Mouse (Mus musculus): ENCODE results near the gene Sowahd. TPM values are rescaled to one million over a fixed set of nuclear protein-coding genes. Genes with fewer than 3 reads are reported as not detected.
A peak's percentile ranks its signal among the peaks of the same experiment; 100 is the strongest.

The Sowahd gene
- polyA plus RNA-seq, 1 experiment from 2014 or later: not detected

GRCm38 (mm10) chrX:37085665-37086064 is 37.0 kb downstream of the Sowahd start:
- peaks cover 11% of the 10 kb centered on the region; the same call in 1 of the 2 replicates for H3K36me3 ChIP-seq (ENCODE audit: insufficient read depth, low read length)
- H3K4me3 ChIP-seq (ENCODE audit: low read length): peak overlapping the region; percentile 66
- H3K4me1 ChIP-seq (ENCODE audit: insufficient read depth, low read length): no peaks in the 10 kb centered on the region
- 25% methylated on average over 9 of the region's 9 CpGs for WGBS
- H3K27me3 ChIP-seq (ENCODE audit: insufficient read depth, low read length): no peaks in the 10 kb centered on the region
- ATAC-seq (ENCODE audit: low FRiP score, low TSS enrichment): peak; percentile 46; the same call in 1 of the 2 replicates
- H3K9me3 ChIP-seq (ENCODE audit: low read length): no peaks in the 10 kb centered on the region
- peak overlapping the region; percentile 94 for H3K27ac ChIP-seq (ENCODE audit: low read length)
- peak overlapping the region; percentile 47 for H3K4me2 ChIP-seq (replicated peaks; ENCODE audit: low read depth, low read length)
- H3K9ac ChIP-seq (replicated peaks; ENCODE audit: low read length): peak overlapping the region; percentile 68

GRCm38 (mm10) chrX:37088778-37089177 is 40.1 kb downstream of the Sowahd start:
- WGBS: 81% methylated on average over 1 of the region's 1 CpGs
- no peak for ATAC-seq (ENCODE audit: low FRiP score, low TSS enrichment)
- Histone ChIP-seq H3K4me3 (ENCODE audit: low read length) (no peak overlapping the region), H3K27ac (ENCODE audit: low read length) (no peak overlapping the region), H3K4me1 (ENCODE audit: insufficient read depth, low read length) (no peaks in the 10 kb centered on the region), H3K4me2 (replicated peaks; ENCODE audit: low read depth, low read length) (no peak overlapping the region), H3K36me3 (ENCODE audit: insufficient read depth, low read length) (0 out of 2 replicates have a peak, but pooled peaks cover 6% of the 10 kb centered on the region), H3K9ac (replicated peaks; ENCODE audit: low read length) (no peak overlapping the region), H3K9me3 (ENCODE audit: low read length) (no peaks in the 10 kb centered on the region), H3K27me3 (ENCODE audit: insufficient read depth, low read length) (no peaks in the 10 kb centered on the region)

DNA sequence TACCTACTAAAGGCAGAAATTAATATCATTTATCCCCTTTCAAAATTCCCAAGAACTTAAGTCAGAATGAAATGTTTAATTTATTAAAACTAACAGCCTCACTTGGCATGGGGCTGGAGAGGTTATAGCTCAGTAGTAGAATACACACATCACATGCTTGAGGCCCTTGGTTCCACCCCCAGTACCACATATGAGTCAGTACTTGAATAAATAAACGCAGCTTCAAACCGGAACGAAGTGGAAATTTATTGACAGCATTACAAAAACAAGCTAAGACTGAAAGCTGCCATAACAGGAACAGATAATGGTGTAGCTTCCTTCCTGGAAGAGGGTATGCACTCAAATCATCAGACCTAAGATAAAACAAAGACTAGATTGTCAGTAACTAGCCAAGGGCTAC is 42.8 kb downstream of the Sowahd start:
- no peak for ATAC-seq (ENCODE audit: low FRiP score, low TSS enrichment)
- Histone ChIP-seq H3K4me1 (ENCODE audit: insufficient read depth, low read length) (no peaks in the 10 kb centered on the region), H3K4me3 (ENCODE audit: low read length) (no peak overlapping the region), H3K9ac (replicated peaks; ENCODE audit: low read length) (no peak overlapping the region), H3K36me3 (ENCODE audit: insufficient read depth, low read length) (0 out of 2 replicates have a peak, but pooled peaks cover 12% of the 10 kb centered on the region), H3K27me3 (ENCODE audit: insufficient read depth, low read length) (no peaks in the 10 kb centered on the region), H3K4me2 (replicated peaks; ENCODE audit: low read depth, low read length) (no peak overlapping the region), H3K9me3 (ENCODE audit: low read length) (no peaks in the 10 kb centered on the region), H3K27ac (ENCODE audit: low read length) (no peak overlapping the region)
- 84% methylated on average over 3 of the region's 3 CpGs for WGBS

GRCm38 (mm10) chrX:37095106-37095768 is 46.6 kb downstream of the Sowahd start:
- no peaks in the 10 kb centered on the region for H3K27me3 ChIP-seq (ENCODE audit: insufficient read depth, low read length)
- H3K4me3 ChIP-seq (ENCODE audit: low read length): no peak overlapping the region
- H3K4me1 ChIP-seq (ENCODE audit: insufficient read depth, low read length): no peaks in the 10 kb centered on the region
- H3K9ac ChIP-seq (replicated peaks; ENCODE audit: low read length): no peak overlapping the region
- H3K36me3 ChIP-seq (ENCODE audit: insufficient read depth, low read length): peaks cover 22% of the 10 kb centered on the region; the same call in 1 of the 2 replicates
- ATAC-seq (ENCODE audit: low FRiP score, low TSS enrichment): no peak
- no peaks in the 10 kb centered on the region for H3K9me3 ChIP-seq (ENCODE audit: low read length)
- 90% methylated on average over 11 of the region's 11 CpGs for WGBS
- H3K27ac ChIP-seq (ENCODE audit: low read length): no peak overlapping the region
- H3K4me2 ChIP-seq (replicated peaks; ENCODE audit: low read depth, low read length): no peak overlapping the region

GRCm38 (mm10) chrX:37098681-37099080 is 50.0 kb downstream of the Sowahd start:
- no peaks in the 10 kb centered on the region for H3K4me1 ChIP-seq (ENCODE audit: insufficient read depth, low read length)
- no peaks in the 10 kb centered on the region for H3K9me3 ChIP-seq (ENCODE audit: low read length)
- no peak overlapping the region for H3K4me3 ChIP-seq (ENCODE audit: low read length)
- WGBS: 94% methylated on average over 3 of the region's 3 CpGs
- no peak overlapping the region for H3K4me2 ChIP-seq (replicated peaks; ENCODE audit: low read depth, low read length)
- no peak for ATAC-seq (ENCODE audit: low FRiP score, low TSS enrichment)
- no peaks in the 10 kb centered on the region for H3K27me3 ChIP-seq (ENCODE audit: insufficient read depth, low read length)
- no peak overlapping the region for H3K27ac ChIP-seq (ENCODE audit: low read length)
- peaks cover 16% of the 10 kb centered on the region; the same call in 1 of the 2 replicates for H3K36me3 ChIP-seq (ENCODE audit: insufficient read depth, low read length)
- H3K9ac ChIP-seq (replicated peaks; ENCODE audit: low read length): no peak overlapping the region

Other genes with a start within 250 kb of the Sowahd start
- gene Ube2a, start 174.9 kb upstream of the Sowahd start, polyA plus RNA-seq (2015; fragmentation: Nextera tagmentation; extraction: Ambion mirVana): 116 and 118 TPM in 2 replicates
- gene C330007P06Rik, start 174.7 kb upstream of the Sowahd start, polyA plus RNA-seq (2015; fragmentation: Nextera tagmentation; extraction: Ambion mirVana): 29.5 and 33.9 TPM in 2 replicates
- 1.2 and 1.4 TPM in 2 replicates for gene Nkrf, start 145.9 kb upstream of the Sowahd start, polyA plus RNA-seq (2015; fragmentation: Nextera tagmentation; extraction: Ambion mirVana)
- 21.5 and 23.5 TPM in 2 replicates for gene Sept6, start 57.1 kb upstream of the Sowahd start, polyA plus RNA-seq (2015; fragmentation: Nextera tagmentation; extraction: Ambion mirVana)
- gene Rpl39, start 36.6 kb downstream of the Sowahd start, polyA plus RNA-seq (2015; fragmentation: Nextera tagmentation; extraction: Ambion mirVana): 409 and 453 TPM in 2 replicates
- 17.1 and 22.3 TPM in 2 replicates for gene Upf3b, start 61.5 kb downstream of the Sowahd start, polyA plus RNA-seq (2015; fragmentation: Nextera tagmentation; extraction: Ambion mirVana)
- 15.7 and 16.6 TPM in 2 replicates for gene Nkap, start 78.0 kb downstream of the Sowahd start, polyA plus RNA-seq (2015; fragmentation: Nextera tagmentation; extraction: Ambion mirVana)
- not detected in 2 replicates for gene Akap14, start 120.0 kb downstream of the Sowahd start, polyA plus RNA-seq (2015; fragmentation: Nextera tagmentation; extraction: Ambion mirVana)
- 432 and 458 TPM in 2 replicates for gene Ndufa1, start 142.3 kb downstream of the Sowahd start, polyA plus RNA-seq (2015; fragmentation: Nextera tagmentation; extraction: Ambion mirVana)
- gene Rnf113a1, start 142.4 kb downstream of the Sowahd start, polyA plus RNA-seq (2015; fragmentation: Nextera tagmentation; extraction: Ambion mirVana): 7.9 and 9.8 TPM in 2 replicates
- not detected in 2 replicates for gene Gm9, start 162.2 kb downstream of the Sowahd start, polyA plus RNA-seq (2015; fragmentation: Nextera tagmentation; extraction: Ambion mirVana)
- not detected in 2 replicates for gene Rhox1, start 173.4 kb downstream of the Sowahd start, polyA plus RNA-seq (2015; fragmentation: Nextera tagmentation; extraction: Ambion mirVana)
- gene Rhox2a, start 196.1 kb downstream of the Sowahd start, polyA plus RNA-seq (2015; fragmentation: Nextera tagmentation; extraction: Ambion mirVana): not detected in 2 replicates
- not detected in 2 replicates for gene Rhox3a, start 201.1 kb downstream of the Sowahd start, polyA plus RNA-seq (2015; fragmentation: Nextera tagmentation; extraction: Ambion mirVana)
- gene Rhox4a, start 216.5 kb downstream of the Sowahd start, polyA plus RNA-seq (2015; fragmentation: Nextera tagmentation; extraction: Ambion mirVana): not detected in 2 replicates

Data from kidney, embryonic 16.5 days (tissue).